Mouse (Mus musculus) G1E (cell line): ENCODE measurements around the gene Fosb. TPM values are rescaled to one million over a fixed set of nuclear protein-coding genes. Genes with fewer than 3 reads are reported as not detected.

ENCODE experiments used
- ATAC-seq: 2 replicates; pipeline ENCODE4 v1.8.0; 2016; ENCODE audit warnings: mild to moderate bottlenecking; ENCODE audit not compliant: insufficient number of reproducible peaks, poor library complexity, low FRiP score, severe bottlenecking; ENCODE audit errors: extremely low read depth
- DNase-seq: peaks from one replicate; pipeline ENCODE4 v3.0.0; 2012; ENCODE audit warnings: low spot score
- H3K27me3 ChIP-seq: 2 replicates; pipeline ENCODE4 v1.6.1; 2012; ENCODE audit warnings: mild to moderate bottlenecking, low read length, inconsistent platforms; ENCODE audit not compliant: insufficient read depth
- H3K36me3 ChIP-seq: replicated peaks from 2 replicates; pipeline ENCODE3; 2012; ENCODE audit warnings: mild to moderate bottlenecking, inconsistent platforms
- H3K4me1 ChIP-seq: 2 replicates; pipeline ENCODE4 v1.6.1; 2012; ENCODE audit warnings: low read depth, low read length, inconsistent platforms, mixed read lengths; ENCODE audit not compliant: insufficient read depth
- H3K4me3 ChIP-seq: 2 replicates; pipeline ENCODE4 v1.5.1; 2012; ENCODE audit warnings: low read depth, mild to moderate bottlenecking, inconsistent platforms, low read length, moderate library complexity, mixed read lengths
- H3K9me3 ChIP-seq: replicated peaks from 2 replicates; pipeline ENCODE4 v1.6.1; 2012; ENCODE audit warnings: inconsistent platforms
- CTCF ChIP-seq: IDR thresholded peaks from 2 replicates; pipeline ENCODE4 v1.5.1; 2012; ENCODE audit warnings: low read depth, low read length, inconsistent platforms, mixed read lengths
- GATA1 ChIP-seq: IDR thresholded peaks from 2 replicates; pipeline ENCODE4 v1.6.1; 2012; ENCODE audit warnings: borderline replicate concordance, low read length, inconsistent platforms, mixed read lengths
- GATA2 ChIP-seq: IDR thresholded peaks from 2 replicates; pipeline ENCODE4 v1.6.1; 2012; ENCODE audit warnings: low read depth, low read length, inconsistent platforms, borderline replicate concordance
- POLR2AphosphoS5 ChIP-seq: IDR thresholded peaks from 2 replicates; pipeline ENCODE4 v1.6.1; 2012; ENCODE audit warnings: low read depth, low read length, inconsistent platforms; ENCODE audit not compliant: insufficient replicate concordance
- TAL1 ChIP-seq: conservative IDR thresholded peaks from 2 replicates; pipeline ENCODE4 v1.6.1; 2012; ENCODE audit warnings: low read depth, low read length, inconsistent platforms, mixed read lengths
- polyA plus RNA-seq: library from polyadenylated mRNA; stranded (reverse); fragments of >175 nt; gene quantifications from 2 replicates; pipeline ENCODE4 v1.2.3, GENCODE M21; 2012
- total RNA-seq, 2 experiments: library from RNA; stranded (forward) in 1 of 2; stranded (reverse) in 1 of 2; fragments of 200-1000 nt in 1 of 2; fragments of >200 nt in 1 of 2; fragmentation: Nextera tagmentation in 1 of 2; gene quantifications; 2 replicates each; pipeline ENCODE4 v1.2.3; 2014 to 2017

Gene Fosb
- total and polyA plus RNA-seq, 3 experiments = 0.38 to 0.61 TPM; not detected in 1

DNA sequence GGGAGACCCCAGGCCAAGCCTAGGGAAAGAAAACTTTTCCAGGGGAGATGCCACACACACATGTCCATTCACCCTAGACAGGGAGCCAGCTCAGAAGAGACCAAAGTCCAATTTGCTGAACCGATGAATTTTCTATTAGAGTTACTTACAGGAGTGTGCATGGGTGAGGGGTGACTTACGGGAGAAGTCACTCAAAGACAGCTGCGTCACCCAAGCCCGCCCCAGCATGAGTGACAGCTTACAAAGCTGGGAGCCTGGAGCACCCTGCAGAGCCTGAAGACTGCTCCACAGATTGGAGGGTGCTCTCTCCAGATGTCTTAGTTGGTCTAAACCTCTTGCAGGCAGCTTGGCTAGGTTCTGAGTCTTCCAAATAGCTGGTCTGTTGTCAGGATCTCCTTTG is 2.1 kb upstream of the Fosb start:
- ATAC-seq (no peak), DNase-seq (no peak)
- peaks cover 45% of the 10 kb centered on the region for H3K4me1 ChIP-seq
- no peaks in the 10 kb centered on the region for H3K9me3 ChIP-seq
- H3K36me3 ChIP-seq = no peaks in the 10 kb centered on the region
- TF ChIP-seq TAL1 = no peak
- TF ChIP-seq GATA1 = no peak
- TF ChIP-seq POLR2AphosphoS5 = no peak
- TF ChIP-seq CTCF = no peak
- no peak for TF ChIP-seq GATA2
- peaks cover 48% of the 10 kb centered on the region for H3K27me3 ChIP-seq
- no peak overlapping the region for H3K4me3 ChIP-seq

DNA sequence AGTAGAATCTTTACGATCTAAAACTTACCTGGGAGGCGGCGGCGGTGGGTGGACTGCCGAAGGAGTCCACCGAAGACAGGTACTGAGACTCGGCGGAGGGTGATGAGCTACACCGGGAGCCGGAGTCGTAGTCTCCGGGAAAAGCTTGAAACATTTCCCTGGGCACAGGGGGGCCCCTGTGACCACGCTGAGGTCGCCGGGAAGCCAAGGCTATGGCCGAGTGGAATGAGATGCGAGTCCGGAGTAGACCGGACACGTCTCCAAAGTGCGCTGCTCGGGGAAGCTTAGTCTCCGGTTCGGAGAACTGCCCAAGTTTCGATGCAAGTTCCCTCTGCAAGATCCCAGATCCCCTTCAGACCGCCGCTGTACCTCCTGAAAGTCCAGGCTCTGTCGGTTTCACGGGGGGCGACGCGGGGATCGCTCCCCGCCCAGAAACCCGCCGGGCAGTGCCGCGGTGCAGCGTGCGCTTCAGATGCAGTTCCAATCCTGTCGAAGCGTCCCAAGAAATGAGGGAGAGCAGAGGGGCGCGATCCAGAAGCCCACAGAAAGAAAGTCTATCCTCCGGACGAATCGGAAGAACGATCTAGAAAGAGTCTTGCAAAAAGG is 470 bp downstream of the Fosb start:
- Histone ChIP-seq H3K9me3 (no peaks in the 10 kb centered on the region), H3K27me3 (peaks cover 42% of the 10 kb centered on the region), H3K4me3 (peak overlapping the region; percentile 73), H3K4me1 (peaks cover 40% of the 10 kb centered on the region), H3K36me3 (no peaks in the 10 kb centered on the region)
- no peak for TF ChIP-seq POLR2AphosphoS5
- TF ChIP-seq CTCF = no peak
- TF ChIP-seq GATA2 = no peak
- no peak for TF ChIP-seq TAL1
- TF ChIP-seq GATA1 = no peak
- no peak for ATAC-seq
- no peak for DNase-seq

DNA sequence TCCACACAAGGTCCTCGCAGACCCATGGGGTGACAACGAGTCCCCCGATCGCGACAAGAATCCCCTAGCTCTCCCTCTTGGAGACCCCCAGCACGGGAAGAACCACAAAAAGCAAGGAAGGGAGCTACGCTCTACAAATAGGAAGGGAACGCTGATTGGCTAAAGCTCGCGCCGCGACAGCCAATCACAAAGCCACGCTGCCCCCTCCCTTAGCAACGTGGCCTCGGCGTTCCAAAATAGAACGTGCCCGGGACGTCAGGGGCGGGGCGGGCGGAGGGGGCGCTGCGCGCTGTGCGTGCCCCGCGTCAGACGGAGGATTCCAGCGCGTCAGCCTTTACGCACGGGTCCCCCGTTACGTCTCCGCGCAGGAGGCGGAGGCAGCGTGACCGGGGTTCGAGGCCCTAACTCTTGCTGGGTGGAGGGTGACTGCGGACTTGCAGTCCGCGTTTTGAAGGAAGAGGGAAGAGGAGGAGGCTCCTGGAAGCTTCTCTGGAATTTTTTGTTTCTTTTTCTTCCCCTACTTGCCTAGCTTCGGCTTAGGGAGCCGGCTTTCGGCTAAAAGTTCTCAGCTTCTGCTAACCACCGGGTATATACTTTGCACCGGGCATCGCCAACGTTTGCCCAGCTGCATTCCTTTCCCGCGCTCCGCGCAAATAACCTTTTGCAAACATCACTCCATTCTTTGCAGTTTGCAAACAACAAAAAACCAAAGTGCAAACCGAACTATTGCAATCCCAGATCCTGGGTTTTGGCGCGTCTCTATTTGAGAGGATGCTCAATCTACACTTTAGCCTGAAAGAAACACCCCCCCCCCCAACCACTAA is 1.2 kb downstream of the Fosb start:
- no peak for TF ChIP-seq CTCF
- TF ChIP-seq TAL1 = no peak
- TF ChIP-seq POLR2AphosphoS5 = no peak
- no peak for TF ChIP-seq GATA2
- no peak for TF ChIP-seq GATA1
- Histone ChIP-seq H3K9me3 (no peaks in the 10 kb centered on the region), H3K36me3 (no peaks in the 10 kb centered on the region), H3K4me1 (peaks cover 47% of the 10 kb centered on the region), H3K27me3 (peaks cover 39% of the 10 kb centered on the region), H3K4me3 (peak overlapping the region; percentile 73)
- peak; percentile 95 for DNase-seq
- ATAC-seq = peak; percentile 85

DNA sequence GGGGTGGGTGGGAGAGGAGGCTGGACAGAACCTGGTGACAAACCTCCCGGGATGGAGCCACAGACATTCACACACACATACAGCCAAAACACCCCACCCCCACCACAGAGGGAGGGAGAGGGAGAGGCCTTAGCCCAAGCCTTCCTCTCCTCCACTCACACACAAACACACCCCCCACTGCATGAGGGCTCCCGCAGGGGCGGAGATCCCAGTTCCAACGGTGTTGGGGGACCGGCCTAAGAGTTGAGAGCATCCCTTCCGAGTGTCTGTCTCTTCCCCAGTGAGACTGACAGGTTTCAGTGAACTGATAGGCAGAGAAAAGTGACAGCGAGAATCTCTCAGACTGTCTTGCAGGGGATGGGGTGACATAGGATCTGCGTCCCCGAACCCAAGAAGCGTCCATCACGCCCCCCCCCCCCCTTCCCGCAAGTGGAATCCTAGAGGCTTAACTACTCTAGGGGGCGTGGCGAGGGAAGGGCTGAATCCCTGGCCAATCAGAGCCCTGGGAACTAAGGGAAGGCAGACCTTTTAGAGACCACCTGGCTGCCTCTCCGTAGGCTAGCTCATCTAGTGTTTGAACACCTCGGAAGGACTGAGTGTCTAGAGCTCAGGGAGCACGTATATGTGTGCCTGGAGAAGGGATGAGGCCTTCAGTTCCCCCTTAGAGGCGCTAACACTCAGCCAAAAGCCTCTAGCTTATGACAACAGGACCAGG is 2.0 kb downstream of the Fosb start:
- DNase-seq = peak; percentile 81
- Histone ChIP-seq H3K4me1 (peaks cover 46% of the 10 kb centered on the region), H3K36me3 (no peaks in the 10 kb centered on the region), H3K4me3 (peak overlapping the region; percentile 73), H3K9me3 (no peaks in the 10 kb centered on the region), H3K27me3 (peaks cover 32% of the 10 kb centered on the region)
- ATAC-seq = peak; percentile 59
- TF ChIP-seq GATA1 = no peak
- TF ChIP-seq GATA2 = no peak
- TF ChIP-seq CTCF = no peak
- TF ChIP-seq TAL1 = no peak
- TF ChIP-seq POLR2AphosphoS5 = no peak

DNA sequence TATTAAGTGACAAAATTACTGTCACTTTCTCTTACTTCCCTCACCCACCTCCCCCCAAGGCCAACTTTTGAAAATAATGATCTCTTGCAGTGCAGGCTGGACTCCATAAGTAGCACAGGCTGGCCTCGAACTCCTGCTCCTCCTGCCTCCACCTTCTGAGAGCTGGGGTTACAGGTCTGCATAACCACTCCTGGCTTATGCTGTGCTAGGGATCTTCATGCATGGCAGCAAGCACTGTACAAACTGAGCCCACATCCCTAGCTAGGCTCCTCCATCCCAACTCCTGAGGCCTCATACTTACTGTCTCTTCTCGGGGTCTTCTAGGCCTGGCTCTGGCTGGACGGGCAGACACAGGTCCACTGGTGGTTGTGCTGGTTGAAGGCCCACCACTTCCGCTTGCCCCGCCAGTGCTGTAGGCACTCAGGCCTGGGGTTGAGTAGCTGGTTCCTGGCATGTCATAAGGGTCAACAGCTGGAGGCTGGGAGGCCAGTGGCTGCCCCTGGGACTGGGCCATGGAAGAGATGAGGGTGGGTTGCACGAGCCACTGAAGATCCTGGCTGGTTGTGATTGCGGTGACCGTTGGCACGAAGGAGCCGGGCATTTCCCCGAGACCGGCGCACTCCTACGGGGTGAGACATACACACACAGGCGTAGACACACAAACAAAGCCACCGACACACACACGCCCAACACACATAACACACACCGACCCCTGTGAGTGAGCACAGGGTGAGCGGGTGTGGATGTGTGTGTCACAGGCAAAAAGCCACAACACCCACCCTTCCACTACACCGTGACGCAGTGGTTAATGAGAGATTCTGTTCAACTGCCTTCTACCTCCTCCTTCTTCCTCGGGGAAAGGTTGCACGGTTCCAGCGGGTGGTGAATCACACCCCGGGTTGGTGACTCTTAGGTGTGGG is 2.8 kb downstream of the Fosb start:
- ATAC-seq (no peak), DNase-seq (no peak)
- TF ChIP-seq POLR2AphosphoS5 (no peak), GATA2 (no peak), CTCF (no peak), TAL1 (no peak), GATA1 (no peak)
- Histone ChIP-seq H3K36me3 (no peaks in the 10 kb centered on the region), H3K4me3 (no peak overlapping the region; the same call in 1 of the 2 replicates), H3K9me3 (no peaks in the 10 kb centered on the region), H3K4me1 (peaks cover 48% of the 10 kb centered on the region), H3K27me3 (peaks cover 33% of the 10 kb centered on the region)
